ENCODE assay signal across 8 mouse cellular contexts in the genomic region with DNA sequence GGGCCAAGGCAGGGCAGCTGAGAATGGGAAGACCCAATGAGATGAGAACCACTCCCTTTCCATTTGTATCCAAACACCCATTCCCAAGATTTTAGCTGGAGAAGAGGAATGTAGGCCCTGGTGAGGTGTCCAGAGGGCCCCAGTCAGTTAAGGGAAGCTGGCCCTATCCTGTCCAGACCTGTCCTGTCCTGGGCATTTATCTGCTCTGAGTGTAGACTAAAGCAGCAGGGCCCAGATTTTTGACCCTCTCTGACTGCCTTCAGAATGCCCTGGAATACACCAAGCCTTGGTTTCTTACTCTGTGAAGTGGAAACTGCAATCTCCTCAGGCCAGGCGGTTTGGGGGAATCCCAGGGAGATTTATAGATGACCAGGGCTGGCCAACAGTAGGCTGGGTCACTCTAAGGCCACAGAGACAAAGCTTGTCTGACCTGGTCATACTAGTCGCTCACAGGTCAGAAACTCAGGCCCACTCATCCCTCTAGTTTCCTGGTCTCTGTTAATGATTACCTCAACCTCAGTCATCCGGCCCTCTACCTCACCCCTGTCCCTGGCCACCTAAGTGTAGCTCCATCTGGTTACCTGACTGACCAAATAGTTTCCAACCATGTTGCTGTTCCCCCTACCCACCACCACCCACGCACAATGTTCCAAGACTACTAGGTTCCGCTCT. TPM values are rescaled to one million over a fixed set of nuclear protein-coding genes. Genes with fewer than 3 reads are reported as not detected.
DNase-seq lines count a peak whose midpoint lies in the region; ATAC-seq lines count a peak whose summit lies in the region.

No protein-coding gene starts in this region.

- DNase-seq in heart, postnatal 14 days, result no peak
- peak; percentile 58 for DNase-seq in kidney, adult 18-20 months
- no peak for DNase-seq in left cerebral cortex, adult 9 months (ENCODE audit: low spot score in 2 of 2)
- no peak for DNase-seq in cerebellum, adult 11-12 months
- DNase-seq in left cerebral cortex, postnatal 25 days (ENCODE audit: low spot score in 2 of 2), result no peak

- intact Hi-C loops in heart, postnatal 14 days (cut with DNase I), result no loop called here
- intact Hi-C loops in left cerebral cortex, postnatal 25 days (cut with DNase I), result no loop called here

- H3K9me3 ChIP-seq in heart, embryonic 11.5 days (replicated peaks; ENCODE audit: control insufficient read depth, low read length), result no peaks in the 10 kb centered on the region
- H3K9me3 ChIP-seq in embryonic facial prominence, embryonic 13.5 days, result no peaks in the 10 kb centered on the region

- no peaks in the 10 kb centered on the region for H3K27me3 ChIP-seq in heart, embryonic 11.5 days (ENCODE audit: control insufficient read depth, insufficient read depth, low read length)
- peaks cover 3% of the 10 kb centered on the region for H3K27me3 ChIP-seq in embryonic facial prominence, embryonic 13.5 days

- 84% methylated on average over 5 of the region's 5 CpGs for WGBS in heart, embryonic 11.5 days (ENCODE audit: insufficient replicate concordance)
- WGBS in embryonic facial prominence, embryonic 13.5 days, result 87% methylated on average over 5 of the region's 5 CpGs

- peak overlapping the region; percentile 73 for H3K4me2 ChIP-seq in heart, embryonic 11.5 days
- peak overlapping the region; percentile 82 for H3K4me2 ChIP-seq in embryonic facial prominence, embryonic 13.5 days

- H3K9ac ChIP-seq in heart, embryonic 11.5 days (ENCODE audit: low read depth, low read length), result peak overlapping the region; percentile 67
- peak overlapping the region; percentile 74 for H3K9ac ChIP-seq in embryonic facial prominence, embryonic 13.5 days

- H3K27ac ChIP-seq in heart, embryonic 11.5 days (ENCODE audit: low read depth, low read length), result no peak overlapping the region
- no peak overlapping the region for H3K27ac ChIP-seq in embryonic facial prominence, embryonic 13.5 days

- peak overlapping the region; percentile 75 for H3K4me3 ChIP-seq in heart, embryonic 11.5 days (ENCODE audit: low read depth, low read length)
- peak overlapping the region; percentile 80 for H3K4me3 ChIP-seq in embryonic facial prominence, embryonic 13.5 days

- H3K36me3 ChIP-seq in heart, embryonic 11.5 days (ENCODE audit: control insufficient read depth, insufficient read depth, low read length), result no peaks in the 10 kb centered on the region
- H3K36me3 ChIP-seq in embryonic facial prominence, embryonic 13.5 days, result no peaks in the 10 kb centered on the region

- peaks cover 10% of the 10 kb centered on the region for H3K4me1 ChIP-seq in heart, embryonic 11.5 days (ENCODE audit: control insufficient read depth, insufficient read depth, low read length)
- H3K4me1 ChIP-seq in embryonic facial prominence, embryonic 13.5 days, result peaks cover 15% of the 10 kb centered on the region

- no peak for ATAC-seq in heart, embryonic 11.5 days (replicated peaks; ENCODE audit: insufficient number of reproducible peaks, low FRiP score, low TSS enrichment)
- ATAC-seq in embryonic facial prominence, embryonic 13.5 days (ENCODE audit: insufficient number of reproducible peaks, insufficient read depth, low FRiP score, low TSS enrichment, low read depth), result no peak
- peak; percentile 8; the same call in 1 of the 2 replicates for ATAC-seq in megakaryocyte-erythroid progenitor cell, adult 5-6 weeks (replicated peaks; ENCODE audit: low FRiP score, low TSS enrichment, poor library complexity, severe bottlenecking)

RNA-seq across cellular contexts. Expression of a gene that starts 0.6 kb away (rescaled TPM):
- polyA plus RNA-seq in heart, embryonic 11.5 days (2014; fragmentation: Nextera tagmentation; extraction: Ambion mirVana), result 5.8 and 6.4 TPM in 2 replicates
- 1 to 10 TPM; 2.7 to 3.9 TPM for total RNA-seq in heart, postnatal 14 days (2021)
- 5.8 and 6.0 TPM in 2 replicates for polyA plus RNA-seq in embryonic facial prominence, embryonic 13.5 days (2015; fragmentation: Nextera tagmentation; extraction: Ambion mirVana)
- 7.5 and 8.3 TPM in 2 replicates for total RNA-seq in megakaryocyte-erythroid progenitor cell, adult 5-6 weeks (2014; fragmentation: Nextera tagmentation)
- total RNA-seq in megakaryocyte-erythroid progenitor cell, adult 5-6 weeks (2017), result 5.6 and 5.9 TPM in 2 replicates
- total RNA-seq in left cerebral cortex, postnatal 25 days (2021), result 10 to 100 TPM; 33.4 to 37.9 TPM

RNA-seq across cellular contexts. Expression of a gene that starts 20.6 kb away (rescaled TPM):
- polyA plus RNA-seq in heart, embryonic 11.5 days (2014; fragmentation: Nextera tagmentation; extraction: Ambion mirVana), result 0.21 TPM in 1 of 2 replicates, not detected in the other
- total RNA-seq in heart, postnatal 14 days (2021), result not detected
- polyA plus RNA-seq in embryonic facial prominence, embryonic 13.5 days (2015; fragmentation: Nextera tagmentation; extraction: Ambion mirVana), result not detected in 2 replicates
- total RNA-seq in megakaryocyte-erythroid progenitor cell, adult 5-6 weeks (2014; fragmentation: Nextera tagmentation), result not detected in 2 replicates
- total RNA-seq in megakaryocyte-erythroid progenitor cell, adult 5-6 weeks (2017), result not detected in 2 replicates
- under 1 TPM in 1 of 2 experiments, not detected in 1; 0.27 TPM for total RNA-seq in left cerebral cortex, postnatal 25 days (2021)

RNA-seq across cellular contexts. Expression of a gene that starts 33.4 kb away (rescaled TPM):
- polyA plus RNA-seq in heart, embryonic 11.5 days (2014; fragmentation: Nextera tagmentation; extraction: Ambion mirVana), result 0.37 and 0.47 TPM in 2 replicates
- total RNA-seq in heart, postnatal 14 days (2021), result under 1 TPM; 0.22 TPM
- polyA plus RNA-seq in embryonic facial prominence, embryonic 13.5 days (2015; fragmentation: Nextera tagmentation; extraction: Ambion mirVana), result 1.0 and 1.3 TPM in 2 replicates
- total RNA-seq in megakaryocyte-erythroid progenitor cell, adult 5-6 weeks (2014; fragmentation: Nextera tagmentation), result 0.63 and 0.82 TPM in 2 replicates
- not detected in 2 replicates for total RNA-seq in megakaryocyte-erythroid progenitor cell, adult 5-6 weeks (2017)
- under 1 TPM; 0.64 to 0.87 TPM for total RNA-seq in left cerebral cortex, postnatal 25 days (2021)

RNA-seq across cellular contexts. Expression of a gene that starts 59.4 kb away (rescaled TPM):
- 8.4 and 11.9 TPM in 2 replicates for polyA plus RNA-seq in heart, embryonic 11.5 days (2014; fragmentation: Nextera tagmentation; extraction: Ambion mirVana)
- total RNA-seq in heart, postnatal 14 days (2021), result 1 to 10 TPM; 5.4 to 6.3 TPM
- polyA plus RNA-seq in embryonic facial prominence, embryonic 13.5 days (2015; fragmentation: Nextera tagmentation; extraction: Ambion mirVana), result 10.2 and 10.5 TPM in 2 replicates
- total RNA-seq in megakaryocyte-erythroid progenitor cell, adult 5-6 weeks (2014; fragmentation: Nextera tagmentation), result 2.3 and 6.1 TPM in 2 replicates
- 1.9 and 10.8 TPM in 2 replicates for total RNA-seq in megakaryocyte-erythroid progenitor cell, adult 5-6 weeks (2017)
- total RNA-seq in left cerebral cortex, postnatal 25 days (2021), result 10 to 100 TPM in 1 of 2 experiments, 1 to 10 TPM in 1; 9.8 to 11.0 TPM
